Mouse (Mus musculus): ENCODE data around the gene 4930595D18Rik.

The 4930595D18Rik gene

DNA sequence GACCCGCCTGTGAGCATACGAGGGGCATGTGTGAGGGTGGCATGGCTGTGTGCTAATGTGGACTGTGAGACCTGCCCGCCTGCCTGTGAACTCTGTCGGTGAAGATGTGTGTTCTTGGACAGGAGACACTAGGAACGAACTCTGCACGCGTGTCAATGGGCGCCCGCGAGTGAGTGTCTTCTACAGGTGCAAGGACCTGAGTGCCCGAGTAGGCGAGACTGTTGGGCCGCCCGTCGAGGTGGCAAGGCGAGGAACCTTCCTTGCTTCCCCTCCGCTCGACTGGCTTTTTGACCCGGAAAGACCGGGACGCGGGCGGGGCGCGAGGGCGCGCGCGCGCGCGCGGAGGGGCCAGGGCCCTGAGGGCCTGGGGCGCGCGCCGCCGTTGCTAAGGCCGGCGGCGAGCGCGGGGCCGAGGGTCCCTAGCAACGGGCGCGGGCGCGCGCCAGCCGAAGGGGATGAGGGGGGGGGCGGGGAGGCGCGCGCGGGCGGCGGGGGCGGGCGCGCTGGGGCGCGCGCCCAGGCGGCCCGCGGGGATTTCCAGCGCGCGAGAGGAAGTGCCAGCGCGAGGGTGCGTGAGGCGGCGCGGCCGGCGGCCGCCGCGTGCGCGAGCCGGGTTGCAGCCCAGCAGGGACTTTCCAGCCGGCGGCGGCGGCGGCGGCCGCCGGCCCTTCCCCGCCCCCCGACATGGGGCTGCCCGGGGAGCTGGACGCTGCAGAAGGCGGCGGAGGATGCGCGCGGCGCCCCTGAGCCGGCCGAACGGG lies 18.3 kb downstream of the 4930595D18Rik start, which contains the start of gene Traf3:
Gene Traf3, plus strand, starts transcription at position 540 of the 761 bp plus-strand sequence.
- no peak for DNase-seq (ENCODE audit: low read depth, low spot score)

- no peak for DNase-seq (ENCODE audit: low read depth, low spot score)
Measured at GRCm38 (mm10) chr12:111165146-111165812, 19.0 kb downstream of the 4930595D18Rik start.

DNA sequence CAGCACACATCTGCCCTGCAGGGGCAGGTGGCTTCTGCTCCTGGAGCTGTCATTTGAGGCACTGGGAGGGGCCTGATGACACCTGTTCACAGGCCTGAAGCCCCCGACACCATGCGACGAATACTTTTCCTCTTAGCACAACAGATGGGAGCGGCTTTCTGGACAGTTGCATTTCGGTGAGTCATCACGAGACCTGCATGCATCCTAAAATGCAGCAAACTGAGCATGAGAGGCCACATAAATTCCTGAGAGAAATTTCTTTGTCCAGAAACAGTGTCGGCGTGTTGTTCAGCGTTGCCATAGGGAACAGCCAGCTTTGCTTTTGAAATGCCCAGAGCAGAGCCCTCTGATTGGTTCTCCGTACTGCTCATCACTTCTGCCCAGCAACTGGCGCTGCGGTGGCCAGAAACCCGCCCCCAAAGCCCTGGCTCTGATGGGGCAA lies 20.0 kb downstream of the 4930595D18Rik start:
- DNase-seq (ENCODE audit: low read depth, low spot score): no peak

DNA sequence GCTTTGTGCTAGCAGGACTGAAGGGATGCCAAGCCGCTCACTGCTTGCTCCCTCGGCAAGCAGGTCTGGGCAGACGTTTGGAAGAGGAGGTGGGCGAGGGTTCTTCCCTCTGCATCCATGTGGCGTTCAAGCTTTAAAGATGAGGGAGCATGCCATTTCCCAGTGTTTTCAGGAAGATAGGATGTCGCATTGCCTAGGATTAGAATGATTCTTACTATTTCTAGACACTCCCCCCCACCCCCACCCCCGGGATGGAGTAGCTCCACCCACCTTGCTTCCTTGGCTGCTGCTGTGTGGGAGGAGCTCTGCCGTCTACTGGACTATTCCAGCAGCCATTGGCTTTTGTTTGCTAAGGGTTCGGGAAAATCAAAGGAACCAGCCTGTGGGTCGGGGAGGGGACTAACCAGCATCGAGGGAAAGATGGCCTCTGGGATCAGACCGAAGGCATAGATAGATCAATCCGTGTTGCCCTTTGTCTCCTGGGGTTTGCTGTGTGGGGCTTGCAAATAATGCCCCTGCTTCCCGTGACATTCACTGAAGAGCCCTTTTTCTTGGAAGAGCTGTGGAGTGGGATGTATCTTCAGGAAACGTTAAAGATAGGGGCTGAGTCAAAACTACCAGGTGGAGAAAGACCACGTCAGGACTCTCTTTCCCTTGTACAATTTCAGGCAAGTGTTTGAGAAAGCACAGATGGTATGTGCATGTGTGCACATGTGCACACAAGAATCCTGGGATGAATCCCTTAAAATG lies 21.8 kb downstream of the 4930595D18Rik start:
- DNase-seq (ENCODE audit: low read depth, low spot score): no peak

DNA sequence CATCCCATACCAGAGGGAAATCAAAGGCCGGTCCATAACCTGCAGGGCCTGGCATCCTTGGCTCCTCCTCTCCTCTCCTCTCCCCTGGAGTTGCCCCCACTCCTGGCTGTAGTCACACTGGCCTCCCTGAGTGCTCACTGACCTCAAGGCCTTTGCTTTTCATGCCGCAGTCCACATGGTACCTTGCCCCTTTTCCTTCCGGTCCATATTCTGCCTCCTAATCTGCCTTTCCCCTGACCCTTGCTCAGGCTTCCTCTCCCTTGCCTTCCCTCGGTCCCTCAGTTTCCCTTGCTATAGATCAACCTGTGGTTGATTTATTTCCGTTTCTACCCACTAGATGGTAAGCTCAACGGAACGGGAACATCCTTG lies 22.4 kb downstream of the 4930595D18Rik start:
- no peak for DNase-seq (ENCODE audit: low read depth, low spot score)

DNA sequence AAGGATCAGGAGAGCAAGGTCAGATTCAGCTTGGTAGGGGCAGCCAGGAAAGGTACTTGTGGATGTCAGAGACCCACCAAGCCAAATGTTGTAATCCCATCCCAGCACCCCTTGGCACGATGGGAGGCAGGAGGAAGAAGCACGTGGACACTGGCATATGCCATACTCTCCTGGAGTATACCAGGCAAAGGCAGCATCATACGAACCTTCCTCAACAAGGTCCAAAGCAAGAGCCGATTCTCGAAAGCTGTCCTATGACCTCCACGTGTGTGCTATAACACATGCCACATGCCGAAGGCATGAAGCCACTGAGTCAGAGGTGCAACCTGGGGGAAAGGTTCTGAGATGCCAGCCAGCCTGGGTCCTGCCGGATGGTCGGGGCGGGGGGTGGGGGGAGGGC lies 23.4 kb downstream of the 4930595D18Rik start:
- no peak for DNase-seq (ENCODE audit: low read depth, low spot score)

GRCm38 (mm10) chr12:111159659-111160428 lies 24.4 kb downstream of the 4930595D18Rik start:
- DNase-seq (ENCODE audit: low read depth, low spot score): no peak

DNA sequence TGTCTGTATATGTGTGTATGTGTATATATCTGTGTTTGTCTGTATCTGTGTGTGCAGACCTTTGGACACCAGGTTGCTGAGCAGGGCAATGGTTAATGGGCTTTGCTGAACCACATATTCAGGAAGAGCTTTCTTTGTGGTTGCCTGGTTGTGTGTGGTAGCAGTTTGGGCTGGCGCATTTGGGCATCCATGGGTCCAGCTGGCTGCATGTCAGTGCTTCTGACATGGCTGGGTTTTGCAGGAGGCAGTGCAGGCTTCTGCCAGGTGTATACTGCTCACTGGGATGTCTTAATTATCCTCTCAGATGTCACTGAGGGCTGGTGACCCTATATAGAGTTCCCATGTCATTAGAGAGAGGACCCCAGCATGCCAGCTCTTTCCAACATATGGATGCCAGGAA lies 28.5 kb downstream of the 4930595D18Rik start:
- no peak for DNase-seq (ENCODE audit: low read depth, low spot score)

DNA sequence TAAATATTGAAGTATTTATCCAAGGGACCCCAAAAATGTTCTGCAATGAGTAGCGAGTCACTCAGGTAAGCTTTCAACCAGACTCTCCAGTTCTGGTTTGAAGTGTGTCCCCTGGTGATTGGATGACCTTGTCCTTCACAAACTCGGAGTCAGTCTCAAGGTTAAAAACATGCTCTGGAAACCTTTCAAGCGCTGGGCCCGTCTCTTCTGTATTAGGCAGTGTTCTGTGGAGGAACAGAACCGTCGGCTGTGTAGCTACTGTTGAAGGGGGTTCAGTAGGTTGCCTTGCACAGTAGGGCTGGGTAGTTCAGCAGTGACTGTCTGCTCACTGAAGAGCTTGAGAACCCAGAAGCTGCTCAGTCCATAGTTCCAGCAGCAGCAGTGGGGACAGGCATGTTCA lies 29.6 kb downstream of the 4930595D18Rik start:
- no peak for DNase-seq (ENCODE audit: low read depth, low spot score)

- DNase-seq (ENCODE audit: low read depth, low spot score): no peak
Measured at GRCm38 (mm10) chr12:111153946-111154345, 30.3 kb downstream of the 4930595D18Rik start.

GRCm38 (mm10) chr12:111152981-111153710 lies 31.1 kb downstream of the 4930595D18Rik start:
- DNase-seq (ENCODE audit: low read depth, low spot score): no peak

DNA sequence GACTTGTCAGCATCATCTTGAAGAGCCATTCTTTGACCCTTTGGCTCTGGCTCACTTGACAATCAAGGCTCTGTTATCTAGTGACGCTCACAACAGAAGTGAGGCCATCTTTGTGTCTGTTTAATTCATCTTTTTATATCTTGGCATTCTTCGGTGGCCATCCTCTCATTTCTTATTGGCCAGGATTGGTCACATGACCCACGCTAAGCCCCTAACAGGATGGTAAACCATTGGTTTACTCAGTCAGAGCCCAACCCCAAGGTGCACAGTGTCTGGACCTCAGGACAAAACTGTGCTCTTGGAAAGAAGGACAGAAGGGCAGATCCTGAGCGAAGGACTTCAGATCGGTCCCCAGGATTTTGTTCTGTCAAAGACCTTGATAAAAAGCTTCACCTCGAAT lies 31.7 kb downstream of the 4930595D18Rik start:
- no peak for DNase-seq (ENCODE audit: low read depth, low spot score)

DNA sequence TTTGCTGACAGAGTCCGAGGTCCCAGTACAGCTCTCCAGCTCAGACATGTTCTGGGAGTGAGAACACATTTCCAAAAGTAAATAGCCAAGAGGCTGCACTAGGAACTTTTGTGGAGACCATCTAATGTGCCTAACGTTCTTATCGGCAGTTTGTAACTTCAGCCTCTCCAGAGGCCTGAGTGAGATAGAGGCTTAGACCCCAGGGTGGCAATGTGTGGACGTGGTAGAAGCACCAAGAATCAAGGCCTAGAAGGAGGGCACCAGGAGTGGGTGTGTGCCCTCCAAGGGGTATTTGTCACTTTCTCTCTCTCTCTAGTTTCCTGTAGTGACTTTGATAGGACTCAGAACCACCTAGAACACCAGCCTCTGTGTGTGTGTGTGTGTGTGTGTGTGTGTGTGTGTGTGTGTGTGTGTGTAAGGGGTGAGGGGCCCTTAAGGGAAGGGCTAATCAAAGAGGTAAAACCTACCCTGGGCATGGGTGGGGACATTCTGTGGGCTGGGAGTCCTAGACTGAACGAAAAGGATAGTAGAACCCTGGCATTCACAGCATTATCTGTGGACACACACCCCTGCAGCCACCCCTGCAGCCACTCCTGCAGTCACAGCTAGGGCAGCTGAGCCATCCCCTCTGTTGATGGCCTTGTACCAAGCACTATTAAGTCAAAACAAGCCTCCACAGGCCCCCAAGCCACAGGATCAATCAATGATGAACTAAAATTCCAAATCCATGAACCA lies 32.7 kb downstream of the 4930595D18Rik start:
- no peak for DNase-seq (ENCODE audit: low read depth, low spot score)

- no peak for DNase-seq (ENCODE audit: low read depth, low spot score)
Measured at GRCm38 (mm10) chr12:111150236-111150596, 34.1 kb downstream of the 4930595D18Rik start.

DNA sequence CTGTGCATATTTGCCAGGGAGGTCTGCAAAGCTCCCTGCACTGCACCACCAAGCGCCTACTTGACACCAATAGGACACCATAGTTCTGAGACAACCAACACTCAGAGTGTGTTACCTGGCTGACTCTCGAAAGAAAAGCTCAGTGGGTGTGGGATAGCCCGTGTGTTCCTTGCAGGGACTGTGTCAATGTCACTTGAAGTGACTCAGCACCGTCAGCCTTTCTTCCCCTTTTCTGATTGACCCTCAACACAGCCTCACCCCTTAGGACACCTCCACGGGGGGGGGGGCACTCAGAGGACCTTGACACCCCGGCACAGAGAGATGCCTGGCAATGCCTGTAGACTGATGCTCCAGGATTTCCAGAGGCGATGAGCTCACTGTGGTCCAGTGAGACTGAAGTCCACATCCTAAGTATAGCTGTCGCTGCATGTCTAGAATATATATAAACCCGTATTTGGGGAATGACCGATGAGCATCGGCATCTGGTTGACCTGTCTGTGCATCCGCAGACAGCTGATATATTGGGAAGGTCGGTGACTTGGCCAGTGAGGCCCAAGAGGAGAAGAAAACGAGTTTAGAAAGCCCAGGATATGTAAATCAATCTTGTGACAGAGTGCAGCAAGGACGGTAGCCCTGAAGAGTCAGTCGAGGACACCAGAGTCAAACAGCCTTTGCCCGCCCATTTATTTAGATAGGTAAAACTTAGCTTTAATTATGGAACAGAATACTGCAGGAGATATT lies 34.6 kb downstream of the 4930595D18Rik start:
- no peak for DNase-seq (ENCODE audit: low read depth, low spot score)

GRCm38 (mm10) chr12:111145269-111145668 lies 39.0 kb downstream of the 4930595D18Rik start:
- no peak for DNase-seq (ENCODE audit: low read depth, low spot score)

DNA sequence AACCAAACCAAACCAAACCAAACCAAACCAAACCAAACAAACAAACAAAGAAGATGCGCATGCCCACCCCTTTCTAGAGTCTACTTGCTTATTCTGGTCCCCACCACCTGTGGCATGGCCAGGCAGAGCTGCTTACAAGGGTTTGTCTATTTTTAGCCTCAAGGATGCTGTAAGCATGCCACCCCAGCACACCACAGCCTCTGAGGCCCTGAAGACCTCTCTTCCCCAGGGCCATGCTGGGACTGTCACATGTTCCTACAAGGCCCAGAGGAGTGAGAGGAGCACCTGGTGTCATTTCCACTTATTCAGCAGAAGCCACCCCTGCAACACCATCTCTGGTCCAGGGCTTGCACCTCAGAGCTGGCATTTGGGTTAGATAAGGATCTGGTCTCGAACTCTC lies 39.7 kb downstream of the 4930595D18Rik start:
- DNase-seq (ENCODE audit: low read depth, low spot score): no peak

- DNase-seq (ENCODE audit: low read depth, low spot score): no peak
Measured at GRCm38 (mm10) chr12:111143509-111144063, 40.7 kb downstream of the 4930595D18Rik start.

DNA sequence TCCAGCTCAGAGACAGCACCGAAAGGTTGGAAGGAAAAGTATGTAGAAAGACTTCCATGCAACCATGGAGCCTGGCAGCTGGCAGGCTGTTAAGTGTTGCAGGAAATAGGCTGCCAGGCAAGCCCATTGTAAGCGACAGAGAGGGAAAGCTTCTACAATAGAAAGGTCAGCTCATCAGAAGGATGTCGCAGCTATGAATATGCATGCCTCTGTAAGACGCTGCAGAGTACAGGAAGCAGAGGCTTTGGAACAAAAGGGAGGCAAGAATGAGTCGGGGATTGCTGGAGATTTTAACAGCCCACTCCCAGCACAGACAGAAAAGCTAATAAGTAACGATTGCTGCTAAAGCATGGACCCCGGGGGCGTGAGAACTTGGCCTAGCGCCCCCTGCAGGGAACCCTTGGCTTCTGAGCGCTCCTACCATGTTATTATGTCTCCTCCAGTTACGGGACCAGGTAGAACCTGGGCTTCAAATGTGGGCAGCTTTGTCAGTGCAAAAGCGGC lies 41.2 kb downstream of the 4930595D18Rik start:
- DNase-seq (ENCODE audit: low read depth, low spot score): no peak

Measured in c-Kit-negative CD71-positive TER-119-positive erythroid progenitor cells, embryonic 14.5 days (primary cell).